Mouse (Mus musculus) ES-E14 (cell line): ENCODE results near the gene Psmg4. TPM values are rescaled to one million over a fixed set of nuclear protein-coding genes. Genes with fewer than 3 reads are reported as not detected.
A peak's percentile ranks its signal among the peaks of the same experiment; 100 is the strongest.

Source experiments
- DNase-seq: peaks from one replicate; pipeline ENCODE4 v3.0.0-alpha.2; 2013; ENCODE audit warnings: low read depth, low spot score
- H3K27ac ChIP-seq: 2 replicates; pipeline ENCODE4 v1.5.1; 2012; ENCODE audit warnings: low read depth, mild to moderate bottlenecking, low read length, moderate library complexity, mixed read lengths; ENCODE audit not compliant: poor library complexity, insufficient read depth, severe bottlenecking
- H3K36me3 ChIP-seq: 2 replicates; pipeline ENCODE4 v1.6.1; 2012; ENCODE audit warnings: mild to moderate bottlenecking, low read length, moderate library complexity, mixed read lengths; ENCODE audit not compliant: control insufficient read depth, poor library complexity, insufficient read depth, severe bottlenecking
- H3K4me1 ChIP-seq, 2 experiments: fragments of 150-350 bp in 1 of 2; sonication (generic) in 1 of 2; 2 replicates each; pipeline ENCODE4 v1.6.1; 2012; ENCODE audit warnings: low read length in 2 of 2, mild to moderate bottlenecking in 1 of 2, mixed read lengths in 1 of 2; ENCODE audit not compliant: control insufficient read depth in 2 of 2, insufficient read depth in 2 of 2, poor library complexity in 1 of 2
- H3K4me3 ChIP-seq, 2 experiments: fragments of 150-350 bp in 1 of 2; sonication (generic) in 1 of 2; 2 replicates each; pipeline ENCODE4 v1.5.1; 2012; ENCODE audit warnings: low read length in 2 of 2, low read depth in 1 of 2, mild to moderate bottlenecking in 1 of 2, mixed read lengths in 1 of 2; ENCODE audit not compliant: insufficient read depth in 1 of 2, poor library complexity in 1 of 2, severe bottlenecking in 1 of 2
- H3K9ac ChIP-seq: 2 replicates; pipeline ENCODE4 v1.6.1; 2012; ENCODE audit warnings: low read depth, mild to moderate bottlenecking, low read length, mixed read lengths; ENCODE audit not compliant: poor library complexity, insufficient read depth, severe bottlenecking
- H3K9me3 ChIP-seq: fragments of 150-350 bp; sonication (generic); 2 replicates; pipeline ENCODE4 v1.6.1; 2012; ENCODE audit warnings: low read depth, mild to moderate bottlenecking, low read length; ENCODE audit not compliant: control insufficient read depth, insufficient read depth
- CHD2 ChIP-seq: IDR thresholded peaks from 2 replicates; pipeline ENCODE4 v1.6.1; 2014; ENCODE audit warnings: mild to moderate bottlenecking, low read depth, low read length, inconsistent platforms
- HCFC1 ChIP-seq: IDR thresholded peaks from 2 replicates; pipeline ENCODE4 v1.6.1; 2012; ENCODE audit warnings: low read length, inconsistent platforms, borderline replicate concordance; ENCODE audit not compliant: insufficient read depth
- MAFK ChIP-seq: IDR thresholded peaks from 2 replicates; pipeline ENCODE4 v1.6.1; 2014; ENCODE audit warnings: mild to moderate bottlenecking, low read depth, low read length, inconsistent platforms; ENCODE audit not compliant: insufficient read depth
- ZC3H11A ChIP-seq: IDR thresholded peaks from 2 replicates; pipeline ENCODE4 v1.6.1; 2012; ENCODE audit warnings: low read depth, mild to moderate bottlenecking, inconsistent platforms, low read length, borderline replicate concordance
- ZNF384 ChIP-seq: IDR thresholded peaks from 2 replicates; pipeline ENCODE4 v1.6.1; 2012; ENCODE audit warnings: low read depth, low read length, inconsistent platforms
- in situ Hi-C, 2 experiments: fragments of 600-800 bp; cut with MboI; formaldehyde crosslinking; loops; one replicate each; pipeline ENCODE4 v1.15.1; 2025; ENCODE audit warnings: low sequenced_read_pairs in 2 of 2, inconsistent platforms in 1 of 2; ENCODE audit not compliant: unreplicated experiment in 2 of 2
- total RNA-seq: library from RNA; depleted of rRNA; stranded (reverse); fragments of 300-350 nt; gene quantifications from 2 replicates; pipeline ENCODE4 v1.2.3, GENCODE M21; 2012

The Psmg4 gene
- total RNA-seq, 1 experiment, result 80.1 TPM

- Histone ChIP-seq H3K9ac (peak overlapping the region; percentile 65; the same call in 1 of the 2 replicates), H3K36me3 (no peaks in the 10 kb centered on the region), H3K4me3 (peak overlapping the region; percentile 53 to 74), H3K27ac (peak overlapping the region; percentile 52; the same call in 1 of the 2 replicates), H3K9me3 (no peaks in the 10 kb centered on the region), H3K4me1 (peaks cover 22 to 29% of the 10 kb centered on the region in 2 experiments)
- TF ChIP-seq ZC3H11A (peak; percentile 18; the same call in 1 of the 2 replicates), HCFC1 (no peak)
- in situ Hi-C loops, result no loop called here
- peak; percentile 69 for DNase-seq
These were observed 13.9 kb upstream of the Psmg4 start for GRCm38 (mm10) chr13:34148767-34149392.

GRCm38 (mm10) chr13:34149463-34150176 lies 13.1 kb upstream of the Psmg4 start:
- no peak for DNase-seq
- in situ Hi-C loops, result no loop called here
- Histone ChIP-seq H3K4me1 (peaks cover 24 to 25% of the 10 kb centered on the region in 2 experiments), H3K9ac (no peak overlapping the region; the same call in 1 of the 2 replicates), H3K27ac (no peak overlapping the region; the same call in 1 of the 2 replicates), H3K36me3 (no peaks in the 10 kb centered on the region), H3K4me3 (peak overlapping the region in 1 of 2 experiments; percentile 74; a peak in 1 of 4 replicates), H3K9me3 (no peaks in the 10 kb centered on the region)
- TF ChIP-seq HCFC1, result no peak
- TF ChIP-seq MAFK, result no peak
- no peak for TF ChIP-seq ZNF384
- no peak for TF ChIP-seq CHD2
- TF ChIP-seq ZC3H11A, result no peak

GRCm38 (mm10) chr13:34150271-34151027 lies 12.3 kb upstream of the Psmg4 start:
- no peak overlapping the region; the same call in 1 of the 2 replicates for H3K27ac ChIP-seq
- in situ Hi-C loops, result no loop called here
- H3K9ac ChIP-seq, result 0 out of 2 replicates have a peak overlapping the region, but pooled peaks have one; percentile 41
- H3K4me1 ChIP-seq, result peaks cover 28% of the 10 kb centered on the region in 2 experiments
- peak overlapping the region in 1 of 2 experiments; percentile 1; a peak in 1 of 4 replicates for H3K4me3 ChIP-seq
- no peaks in the 10 kb centered on the region for H3K36me3 ChIP-seq
- no peak for TF ChIP-seq ZC3H11A
- TF ChIP-seq CHD2, result no peak
- no peak for TF ChIP-seq ZNF384
- TF ChIP-seq MAFK, result no peak
- TF ChIP-seq HCFC1, result no peak
- no peak for DNase-seq
- H3K9me3 ChIP-seq, result no peaks in the 10 kb centered on the region

GRCm38 (mm10) chr13:34151425-34151824 lies 11.3 kb upstream of the Psmg4 start:
- no peak overlapping the region for H3K4me3 ChIP-seq
- H3K36me3 ChIP-seq, result no peaks in the 10 kb centered on the region
- no peak overlapping the region for H3K9ac ChIP-seq
- H3K4me1 ChIP-seq, result peaks cover 31 to 32% of the 10 kb centered on the region in 2 experiments
- DNase-seq, result no peak
- H3K27ac ChIP-seq, result no peak overlapping the region
- TF ChIP-seq CHD2 (no peak), HCFC1 (no peak), ZC3H11A (no peak), MAFK (no peak), ZNF384 (no peak)
- no peaks in the 10 kb centered on the region for H3K9me3 ChIP-seq
- in situ Hi-C loops, result no loop called here
